Mouse (Mus musculus): ENCODE data around the gene Atp8a1. TPM values are rescaled to one million over a fixed set of nuclear protein-coding genes. Genes with fewer than 3 reads are reported as not detected.
A peak's percentile ranks its signal among the peaks of the same experiment; 100 is the strongest.

Atp8a1 gene
- polyA plus RNA-seq, 1 experiment from 2014 or later = 25.7 TPM

DNA sequence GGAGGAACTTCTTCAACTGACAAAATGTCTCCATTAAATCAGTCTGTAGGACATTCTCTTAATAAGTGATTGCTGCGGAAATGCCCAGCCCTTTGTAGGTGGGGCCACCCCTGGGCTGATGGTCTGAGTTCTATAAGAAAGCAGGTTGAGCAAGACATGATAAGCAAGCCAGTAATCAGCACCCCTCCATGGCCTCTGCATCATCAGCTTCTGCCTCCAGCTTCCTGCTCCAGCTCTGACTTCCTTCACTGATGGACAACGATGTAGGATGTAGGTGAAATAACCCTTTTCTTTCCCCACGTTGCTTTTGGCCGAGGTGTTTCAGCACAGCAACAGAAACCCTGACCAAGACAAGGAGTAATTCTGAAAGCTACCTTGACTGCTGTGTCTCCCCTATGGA is 198.1 kb downstream of the Atp8a1 start:
- H3K36me3 ChIP-seq (ENCODE audit: control insufficient read depth, insufficient read depth, low read length) = 0 out of 2 replicates have a peak, but pooled peaks cover under 1% of the 10 kb centered on the region
- no peak overlapping the region for H3K4me3 ChIP-seq (ENCODE audit: low read depth, low read length)
- H3K9ac ChIP-seq (ENCODE audit: low read length) = no peak overlapping the region
- H3K9me3 ChIP-seq (ENCODE audit: control insufficient read depth, low read length) = no peaks in the 10 kb centered on the region
- H3K4me2 ChIP-seq (ENCODE audit: low read depth, low read length, severe bottlenecking) = no peak overlapping the region
- no peaks in the 10 kb centered on the region for H3K4me1 ChIP-seq (replicated peaks; ENCODE audit: control insufficient read depth, insufficient read depth, low read length)
- DNase-seq (ENCODE audit: low spot score) (no peak), ATAC-seq (replicated peaks; ENCODE audit: low FRiP score) (no peak)
- H3K27ac ChIP-seq (ENCODE audit: low read depth, low read length) = no peak overlapping the region
- 91% methylated on average over 4 of the region's 4 CpGs for WGBS
- H3K27me3 ChIP-seq (ENCODE audit: control insufficient read depth, insufficient read depth, low read length) = no peaks in the 10 kb centered on the region

DNA sequence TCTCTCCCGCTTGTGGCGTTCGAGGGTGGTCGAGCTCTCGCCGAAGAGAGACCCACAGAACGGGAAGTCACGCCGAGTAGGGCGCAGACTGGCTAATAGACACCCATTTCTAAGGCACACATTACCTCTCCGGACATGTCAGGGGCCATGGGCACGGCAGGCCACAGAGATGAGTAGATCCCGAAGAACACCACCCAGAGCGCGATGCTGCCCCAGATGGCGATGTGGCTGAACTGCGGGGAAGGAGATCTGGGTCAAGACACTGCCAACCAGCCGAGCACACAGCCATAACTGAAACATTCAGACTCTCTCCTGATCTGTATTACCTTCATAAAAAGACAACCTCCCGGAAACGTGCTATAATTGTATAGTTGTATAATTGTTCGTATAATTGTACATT is 199.7 kb downstream of the Atp8a1 start:
- no peak for DNase-seq (ENCODE audit: low spot score)
- H3K27ac ChIP-seq (ENCODE audit: low read depth, low read length) = no peak overlapping the region
- H3K27me3 ChIP-seq (ENCODE audit: control insufficient read depth, insufficient read depth, low read length) = no peaks in the 10 kb centered on the region
- H3K36me3 ChIP-seq (ENCODE audit: control insufficient read depth, insufficient read depth, low read length) = no peaks in the 10 kb centered on the region
- no peaks in the 10 kb centered on the region for H3K9me3 ChIP-seq (ENCODE audit: control insufficient read depth, low read length)
- no peak overlapping the region for H3K4me2 ChIP-seq (ENCODE audit: low read depth, low read length, severe bottlenecking)
- H3K9ac ChIP-seq (ENCODE audit: low read length) = no peak overlapping the region
- no peaks in the 10 kb centered on the region for H3K4me1 ChIP-seq (replicated peaks; ENCODE audit: control insufficient read depth, insufficient read depth, low read length)
- WGBS = 76% methylated on average over 21 of the region's 21 CpGs
- ATAC-seq (replicated peaks; ENCODE audit: low FRiP score) = no peak
- H3K4me3 ChIP-seq (ENCODE audit: low read depth, low read length) = no peak overlapping the region

DNA sequence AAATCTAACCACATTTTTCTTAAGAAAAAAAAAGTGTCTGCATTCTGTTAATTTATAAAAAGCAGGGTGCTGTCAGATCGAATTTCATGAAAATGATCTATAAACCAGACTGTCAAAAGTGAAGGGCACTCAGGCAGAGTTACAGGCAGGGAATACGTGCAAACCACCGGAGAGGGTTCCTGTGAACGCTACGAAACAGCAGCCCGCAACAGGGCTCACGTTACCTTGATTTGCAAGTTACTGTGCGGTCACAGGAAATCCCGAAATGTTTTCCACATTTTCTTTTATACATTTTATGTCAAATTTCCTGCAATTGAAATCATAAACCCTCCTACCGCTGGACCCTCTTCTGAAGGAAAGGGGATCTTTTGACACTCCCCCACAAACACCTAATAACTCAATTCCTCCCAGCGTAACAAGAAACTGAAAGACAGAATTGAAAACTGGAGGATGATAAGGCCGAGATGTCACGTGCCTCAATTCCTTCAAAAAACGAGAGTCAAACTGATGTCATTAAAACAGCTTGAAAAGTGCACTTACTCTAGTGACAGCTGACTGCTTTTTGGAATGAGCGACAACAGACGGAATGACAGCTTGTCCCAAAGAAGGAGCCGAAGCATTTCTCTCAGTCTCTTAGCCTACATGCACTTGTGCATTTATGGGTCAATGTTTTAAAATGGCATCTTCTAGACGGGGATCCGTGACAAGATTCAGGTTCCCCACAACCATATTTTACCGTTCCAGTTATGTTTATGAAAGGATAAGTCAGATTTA is 200.3 kb downstream of the Atp8a1 start:
- H3K4me3 ChIP-seq (ENCODE audit: low read depth, low read length) = no peak overlapping the region
- H3K27me3 ChIP-seq (ENCODE audit: control insufficient read depth, insufficient read depth, low read length) = no peaks in the 10 kb centered on the region
- no peak for ATAC-seq (replicated peaks; ENCODE audit: low FRiP score)
- no peak for DNase-seq (ENCODE audit: low spot score)
- no peak overlapping the region for H3K4me2 ChIP-seq (ENCODE audit: low read depth, low read length, severe bottlenecking)
- no peak overlapping the region for H3K9ac ChIP-seq (ENCODE audit: low read length)
- no peaks in the 10 kb centered on the region for H3K36me3 ChIP-seq (ENCODE audit: control insufficient read depth, insufficient read depth, low read length)
- 90% methylated on average over 20 of the region's 20 CpGs for WGBS
- no peaks in the 10 kb centered on the region for H3K9me3 ChIP-seq (ENCODE audit: control insufficient read depth, low read length)
- no peaks in the 10 kb centered on the region for H3K4me1 ChIP-seq (replicated peaks; ENCODE audit: control insufficient read depth, insufficient read depth, low read length)
- H3K27ac ChIP-seq (ENCODE audit: low read depth, low read length) = no peak overlapping the region

DNA sequence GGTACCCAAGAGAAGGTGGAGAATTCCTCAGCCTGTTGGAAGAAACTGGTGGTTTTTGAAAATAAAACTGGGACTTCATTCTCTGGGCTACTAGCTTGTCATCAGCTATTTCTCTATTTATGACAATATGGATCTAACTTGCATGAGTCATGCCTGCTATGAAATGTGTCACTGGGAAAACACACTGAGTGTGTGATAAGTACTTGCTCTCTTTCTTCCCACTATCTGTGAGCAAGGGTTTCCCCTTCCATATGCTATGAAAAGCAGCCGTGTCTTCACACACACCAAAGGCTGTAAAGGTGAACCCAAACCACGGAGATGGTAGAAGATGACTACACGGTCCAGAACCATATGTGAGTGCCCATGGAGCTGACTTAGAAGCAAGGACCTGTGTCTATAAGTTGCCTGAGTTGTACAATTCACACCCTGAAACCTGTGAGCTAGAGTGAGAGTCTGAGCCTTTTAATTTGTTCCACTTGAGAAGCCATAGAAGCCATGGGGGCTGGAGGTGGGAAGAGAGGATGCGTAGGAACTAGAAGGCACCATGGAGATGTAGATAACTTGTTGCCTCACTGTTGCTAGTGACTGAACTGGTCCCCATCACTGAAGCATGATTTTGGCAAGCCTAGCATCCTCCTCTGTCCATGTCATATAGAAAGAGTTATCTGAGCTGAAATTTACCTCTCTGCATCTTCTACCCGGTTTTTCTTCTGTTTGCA is 203.5 kb downstream of the Atp8a1 start:
- Histone ChIP-seq H3K4me1 (replicated peaks; ENCODE audit: control insufficient read depth, insufficient read depth, low read length) (no peaks in the 10 kb centered on the region), H3K36me3 (ENCODE audit: control insufficient read depth, insufficient read depth, low read length) (no peaks in the 10 kb centered on the region), H3K9me3 (ENCODE audit: control insufficient read depth, low read length) (no peaks in the 10 kb centered on the region), H3K9ac (ENCODE audit: low read length) (no peak overlapping the region), H3K27ac (ENCODE audit: low read depth, low read length) (no peak overlapping the region), H3K4me2 (ENCODE audit: low read depth, low read length, severe bottlenecking) (no peak overlapping the region), H3K4me3 (ENCODE audit: low read depth, low read length) (no peak overlapping the region), H3K27me3 (ENCODE audit: control insufficient read depth, insufficient read depth, low read length) (no peaks in the 10 kb centered on the region)
- DNase-seq (ENCODE audit: low spot score) (no peak), ATAC-seq (replicated peaks; ENCODE audit: low FRiP score) (no peak)
- 91% methylated on average over 5 of the region's 5 CpGs for WGBS

DNA sequence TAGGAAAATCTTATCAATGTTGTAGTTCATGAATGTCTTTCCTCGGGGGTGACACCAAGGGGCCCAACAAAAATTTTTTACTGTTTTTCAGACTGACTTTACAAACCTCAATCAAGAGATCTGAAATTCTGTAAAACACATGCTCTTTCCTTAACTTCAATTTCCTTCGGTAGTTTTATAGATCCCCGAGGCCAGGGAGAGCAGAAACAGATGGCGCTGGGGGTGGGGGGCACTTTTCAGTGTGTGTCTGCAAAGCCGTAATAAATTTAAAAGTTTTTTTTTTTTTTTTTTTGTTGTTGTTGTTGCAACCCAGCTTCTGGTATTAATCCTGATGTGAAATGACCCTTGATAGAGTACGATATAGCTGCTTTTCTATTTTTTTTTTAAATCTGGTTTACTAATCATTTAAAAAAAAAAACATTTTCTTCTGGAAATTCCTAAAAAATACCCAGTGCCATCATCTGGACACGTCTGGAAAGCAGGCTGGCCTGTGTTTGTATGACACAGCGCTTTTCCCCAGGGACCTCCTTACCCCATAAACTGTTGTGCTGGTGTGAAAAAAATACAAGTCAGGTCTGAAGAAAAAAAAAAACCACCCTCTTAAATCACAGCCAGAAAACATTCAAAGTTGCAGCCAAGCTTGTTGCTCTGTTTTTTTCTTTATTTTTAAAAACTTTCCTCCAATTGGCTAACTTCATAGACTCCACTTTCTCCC is 205.7 kb downstream of the Atp8a1 start:
- H3K36me3 ChIP-seq (ENCODE audit: control insufficient read depth, insufficient read depth, low read length) = no peaks in the 10 kb centered on the region; the same call in 1 of the 2 replicates
- H3K27me3 ChIP-seq (ENCODE audit: control insufficient read depth, insufficient read depth, low read length) = no peaks in the 10 kb centered on the region; the same call in 1 of the 2 replicates
- no peak overlapping the region for H3K4me2 ChIP-seq (ENCODE audit: low read depth, low read length, severe bottlenecking)
- ATAC-seq (replicated peaks; ENCODE audit: low FRiP score) = no peak
- H3K4me1 ChIP-seq (replicated peaks; ENCODE audit: control insufficient read depth, insufficient read depth, low read length) = no peaks in the 10 kb centered on the region
- no peaks in the 10 kb centered on the region for H3K9me3 ChIP-seq (ENCODE audit: control insufficient read depth, low read length)
- H3K27ac ChIP-seq (ENCODE audit: low read depth, low read length) = no peak overlapping the region
- H3K4me3 ChIP-seq (ENCODE audit: low read depth, low read length) = no peak overlapping the region
- WGBS = 81% methylated on average over 8 of the region's 8 CpGs
- DNase-seq (ENCODE audit: low spot score) = no peak
- H3K9ac ChIP-seq (ENCODE audit: low read length) = no peak overlapping the region

DNA sequence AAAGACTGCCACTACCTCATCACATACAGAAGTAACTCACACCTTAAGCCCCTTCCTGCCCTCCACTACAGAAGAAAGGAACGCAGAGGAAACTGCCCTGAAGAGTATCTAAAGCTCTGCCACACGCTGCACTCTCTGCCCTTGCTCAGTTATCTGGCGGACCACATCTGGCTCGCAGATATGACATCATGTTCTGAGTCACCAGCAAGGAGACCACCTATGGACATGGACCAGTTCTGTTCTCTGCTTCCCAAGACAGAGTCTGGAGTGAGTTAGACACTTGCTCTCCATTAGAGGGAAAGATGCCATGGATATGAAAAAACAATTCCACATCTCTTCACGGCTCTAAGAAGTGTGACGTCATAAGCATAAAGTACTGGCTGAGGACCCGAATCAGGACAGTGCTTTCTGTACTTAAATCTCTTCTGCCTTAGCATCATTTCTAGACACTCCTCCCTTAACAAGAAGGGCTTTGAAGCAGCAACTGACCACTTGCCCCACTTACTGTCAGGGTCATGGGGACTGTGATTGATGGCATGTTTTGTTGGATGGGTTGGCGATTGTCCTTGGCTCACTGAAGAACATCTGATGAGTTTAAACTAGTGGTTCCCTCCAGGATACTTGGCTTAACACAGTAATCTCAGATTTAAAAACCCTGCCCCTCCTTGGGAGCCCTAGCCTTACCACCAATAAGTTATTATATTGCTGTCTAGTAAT is 206.5 kb downstream of the Atp8a1 start:
- 89% methylated on average over 8 of the region's 8 CpGs for WGBS
- no peak overlapping the region for H3K27ac ChIP-seq (ENCODE audit: low read depth, low read length)
- no peak overlapping the region for H3K9ac ChIP-seq (ENCODE audit: low read length)
- H3K4me3 ChIP-seq (ENCODE audit: low read depth, low read length) = no peak overlapping the region
- no peak for DNase-seq (ENCODE audit: low spot score)
- H3K36me3 ChIP-seq (ENCODE audit: control insufficient read depth, insufficient read depth, low read length) = no peaks in the 10 kb centered on the region; the same call in 1 of the 2 replicates
- no peak for ATAC-seq (replicated peaks; ENCODE audit: low FRiP score)
- H3K9me3 ChIP-seq (ENCODE audit: control insufficient read depth, low read length) = no peaks in the 10 kb centered on the region
- H3K4me2 ChIP-seq (ENCODE audit: low read depth, low read length, severe bottlenecking) = no peak overlapping the region
- H3K27me3 ChIP-seq (ENCODE audit: control insufficient read depth, insufficient read depth, low read length) = no peaks in the 10 kb centered on the region; the same call in 1 of the 2 replicates
- no peaks in the 10 kb centered on the region for H3K4me1 ChIP-seq (replicated peaks; ENCODE audit: control insufficient read depth, insufficient read depth, low read length)

DNA sequence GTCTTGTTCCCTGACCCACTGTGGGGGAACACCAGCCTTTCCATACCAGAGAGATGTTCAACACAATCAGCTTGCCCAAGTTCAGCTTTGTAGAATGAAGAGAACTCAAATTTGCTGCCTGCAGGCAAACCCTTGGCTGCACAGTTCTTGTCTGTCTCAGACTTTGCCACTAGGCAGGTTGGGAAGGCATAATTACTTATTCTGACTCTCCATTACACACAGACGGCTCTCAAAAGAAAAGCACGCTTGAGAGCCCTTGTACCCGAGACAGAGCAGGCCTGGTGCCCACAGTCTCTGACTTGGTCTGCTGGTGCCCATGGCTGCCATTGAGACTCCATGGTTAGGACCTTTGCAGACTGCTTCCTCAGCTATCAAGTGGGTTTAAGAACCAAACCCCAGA is 212.9 kb downstream of the Atp8a1 start:
- ATAC-seq (replicated peaks; ENCODE audit: low FRiP score) (peak; percentile 64), DNase-seq (ENCODE audit: low spot score) (no peak)
- H3K36me3 ChIP-seq (ENCODE audit: control insufficient read depth, insufficient read depth, low read length) = no peaks in the 10 kb centered on the region; the same call in 1 of the 2 replicates
- WGBS = 10% methylated on average over 3 of the region's 3 CpGs
- no peak overlapping the region for H3K4me3 ChIP-seq (ENCODE audit: low read depth, low read length)
- no peaks in the 10 kb centered on the region for H3K9me3 ChIP-seq (ENCODE audit: control insufficient read depth, low read length)
- no peak overlapping the region for H3K4me2 ChIP-seq (ENCODE audit: low read depth, low read length, severe bottlenecking)
- peaks cover 16% of the 10 kb centered on the region for H3K4me1 ChIP-seq (replicated peaks; ENCODE audit: control insufficient read depth, insufficient read depth, low read length)
- H3K9ac ChIP-seq (ENCODE audit: low read length) = no peak overlapping the region
- peak overlapping the region; percentile 66; the same call in 1 of the 2 replicates for H3K27ac ChIP-seq (ENCODE audit: low read depth, low read length)
- no peaks in the 10 kb centered on the region; the same call in 1 of the 2 replicates for H3K27me3 ChIP-seq (ENCODE audit: control insufficient read depth, insufficient read depth, low read length)

DNA sequence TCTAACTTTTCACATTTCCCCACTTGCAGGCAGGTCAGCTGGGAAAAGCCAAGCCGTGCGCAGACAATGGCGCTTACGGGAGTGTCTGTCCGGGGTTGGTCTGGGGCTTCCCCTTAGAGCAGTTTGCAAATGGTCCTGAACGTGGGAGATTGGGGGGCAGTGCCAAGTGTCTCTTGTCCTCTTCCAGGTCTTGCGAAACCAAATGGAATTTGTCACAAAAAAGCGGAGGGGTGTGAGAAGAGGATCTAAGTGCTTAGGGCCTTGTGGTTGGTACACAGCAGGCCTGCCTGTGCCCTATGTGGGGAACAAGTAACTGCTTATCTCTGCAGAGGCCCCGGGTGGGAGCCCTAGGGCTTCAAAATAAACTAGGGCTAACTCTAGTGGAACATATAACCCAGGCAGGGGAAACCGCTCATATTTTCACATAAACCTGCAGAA is 213.4 kb downstream of the Atp8a1 start:
- ATAC-seq (replicated peaks; ENCODE audit: low FRiP score) = peak; percentile 68

More for the DNA sequence above, 213.4 kb downstream of the Atp8a1 start:
- Histone ChIP-seq H3K4me1 (replicated peaks; ENCODE audit: control insufficient read depth, insufficient read depth, low read length) (peaks cover 16% of the 10 kb centered on the region), H3K36me3 (ENCODE audit: control insufficient read depth, insufficient read depth, low read length) (no peaks in the 10 kb centered on the region; the same call in 1 of the 2 replicates), H3K27ac (ENCODE audit: low read depth, low read length) (peak overlapping the region; percentile 66), H3K4me3 (ENCODE audit: low read depth, low read length) (no peak overlapping the region), H3K4me2 (ENCODE audit: low read depth, low read length, severe bottlenecking) (peak overlapping the region; percentile 34; the same call in 1 of the 2 replicates), H3K27me3 (ENCODE audit: control insufficient read depth, insufficient read depth, low read length) (no peaks in the 10 kb centered on the region; the same call in 1 of the 2 replicates), H3K9me3 (ENCODE audit: control insufficient read depth, low read length) (no peaks in the 10 kb centered on the region), H3K9ac (ENCODE audit: low read length) (peak overlapping the region; percentile 8; the same call in 1 of the 2 replicates)
- DNase-seq (ENCODE audit: low spot score) = peak; percentile 66
- 6% methylated on average over 10 of the region's 10 CpGs for WGBS
